ENCODE assay signal across 7 mouse cellular contexts in the genomic region with DNA sequence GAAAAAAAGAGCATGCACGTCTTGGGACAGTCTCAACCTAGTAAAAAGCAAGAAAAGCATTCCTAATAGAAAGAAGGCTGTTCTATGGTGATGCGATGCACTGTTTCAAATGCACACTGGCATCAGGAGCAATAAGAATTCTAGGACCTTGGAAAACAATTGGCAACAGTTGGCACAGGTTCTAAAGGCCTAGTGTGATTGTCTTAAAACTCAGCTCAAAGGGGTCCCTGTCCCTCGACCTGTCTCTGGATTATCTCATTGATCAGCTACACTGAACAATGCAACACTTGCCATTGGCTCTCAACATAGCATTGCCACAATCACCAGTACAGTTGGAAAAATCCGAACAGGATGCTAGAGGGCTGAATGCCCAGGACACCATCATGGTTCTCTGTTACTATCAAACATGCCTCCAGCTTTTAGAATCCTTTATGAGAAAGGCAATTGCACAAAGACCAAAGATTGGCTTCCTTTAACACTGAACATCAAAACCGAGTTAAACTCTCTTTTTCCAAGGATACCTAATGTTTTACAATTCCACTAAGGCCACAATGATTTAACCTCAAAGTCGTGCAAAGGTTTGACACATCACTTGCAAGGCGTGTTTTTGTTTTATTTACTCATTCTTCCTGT.
A peak's percentile ranks its signal among the peaks of the same experiment; 100 is the strongest.
DNase-seq lines count a peak whose midpoint lies in the region; ATAC-seq and TF ChIP-seq lines count a peak whose summit lies in the region.

No protein-coding gene starts in this region.

- no peaks in the 10 kb centered on the region for H3K27me3 ChIP-seq in kidney, postnatal 0 days (ENCODE audit: insufficient read depth, low read length)
- peaks cover 18% of the 10 kb centered on the region for H3K27me3 ChIP-seq in forebrain, embryonic 10.5 days (ENCODE audit: poor library complexity, severe bottlenecking)
- H3K27me3 ChIP-seq in hindbrain, postnatal 0 days (ENCODE audit: insufficient read depth, low read length) = no peaks in the 10 kb centered on the region
- H3K27me3 ChIP-seq in neural tube, embryonic 12.5 days (replicated peaks) = peaks cover 10% of the 10 kb centered on the region; the same call in 1 of the 2 replicates

- no peak for TF ChIP-seq CTCF in kidney, postnatal 0 days (IDR thresholded peaks at IDR 0.05; ENCODE audit: low read depth)
- TF ChIP-seq CTCF in hindbrain, postnatal 0 days (IDR thresholded peaks at IDR 0.05; ENCODE audit: low read depth) = no peak

- H3K4me3 ChIP-seq in kidney, postnatal 0 days (replicated peaks; ENCODE audit: low read depth, low read length) = no peak overlapping the region
- peak overlapping the region; percentile 61 for H3K4me3 ChIP-seq in forebrain, embryonic 10.5 days
- peak overlapping the region; percentile 52 for H3K4me3 ChIP-seq in hindbrain, postnatal 0 days (ENCODE audit: low read length)
- peak overlapping the region; percentile 45; the same call in 1 of the 2 replicates for H3K4me3 ChIP-seq in neural tube, embryonic 12.5 days

- no peaks in the 10 kb centered on the region for H3K4me1 ChIP-seq in kidney, postnatal 0 days (replicated peaks; ENCODE audit: insufficient read depth, low read length)
- peaks cover 13% of the 10 kb centered on the region for H3K4me1 ChIP-seq in forebrain, embryonic 10.5 days
- H3K4me1 ChIP-seq in hindbrain, postnatal 0 days (ENCODE audit: insufficient read depth, low read length) = no peaks in the 10 kb centered on the region
- H3K4me1 ChIP-seq in neural tube, embryonic 12.5 days = no peaks in the 10 kb centered on the region

- peak; percentile 8 for DNase-seq in kidney, postnatal 0 days (ENCODE audit: low spot score)
- DNase-seq in kidney, adult 9 months = no peak
- no peak for DNase-seq in forebrain, embryonic 10.5 days (ENCODE audit: extremely low spot score, low spot score)
- DNase-seq in hindbrain, postnatal 0 days (ENCODE audit: low spot score) = no peak
- no peak for DNase-seq in spleen, adult 18-20 months

- no peak for ATAC-seq in kidney, postnatal 0 days (replicated peaks; ENCODE audit: low FRiP score, low read depth)
- ATAC-seq in hindbrain, postnatal 0 days = no peak
- ATAC-seq in neural tube, embryonic 12.5 days (ENCODE audit: low FRiP score, low read depth) = 0 out of 2 replicates have a peak, but pooled peaks have one; percentile 8
- ATAC-seq in inflammation-experienced regulatory T-cells, adult 6 months = no peak

- H3K27ac ChIP-seq in kidney, postnatal 0 days = peak overlapping the region; percentile 91; the same call in 1 of the 2 replicates
- no peak overlapping the region for H3K27ac ChIP-seq in forebrain, embryonic 10.5 days
- no peak overlapping the region for H3K27ac ChIP-seq in hindbrain, postnatal 0 days
- no peak overlapping the region for H3K27ac ChIP-seq in neural tube, embryonic 12.5 days

- no peak overlapping the region for H3K9ac ChIP-seq in kidney, postnatal 0 days (ENCODE audit: low read depth, low read length)
- peak overlapping the region; percentile 57 for H3K9ac ChIP-seq in hindbrain, postnatal 0 days (replicated peaks; ENCODE audit: low read length)
- H3K9ac ChIP-seq in neural tube, embryonic 12.5 days = no peak overlapping the region

- H3K9me3 ChIP-seq in kidney, postnatal 0 days (replicated peaks; ENCODE audit: low read length) = no peaks in the 10 kb centered on the region
- H3K9me3 ChIP-seq in forebrain, embryonic 10.5 days = no peaks in the 10 kb centered on the region
- no peaks in the 10 kb centered on the region for H3K9me3 ChIP-seq in hindbrain, postnatal 0 days (ENCODE audit: low read length)
- H3K9me3 ChIP-seq in neural tube, embryonic 12.5 days = no peaks in the 10 kb centered on the region

- H3K36me3 ChIP-seq in kidney, postnatal 0 days (ENCODE audit: insufficient read depth, low read length) = no peaks in the 10 kb centered on the region
- H3K36me3 ChIP-seq in forebrain, embryonic 10.5 days (replicated peaks) = no peaks in the 10 kb centered on the region
- no peaks in the 10 kb centered on the region for H3K36me3 ChIP-seq in hindbrain, postnatal 0 days (ENCODE audit: insufficient read depth, low read length)
- H3K36me3 ChIP-seq in neural tube, embryonic 12.5 days = no peaks in the 10 kb centered on the region

- WGBS in kidney, postnatal 0 days = 51% methylated on average over 7 of the region's 7 CpGs
- 48% methylated on average over 7 of the region's 7 CpGs for WGBS in forebrain, embryonic 10.5 days
- 42% methylated on average over 7 of the region's 7 CpGs for WGBS in hindbrain, postnatal 0 days
- WGBS in neural tube, embryonic 12.5 days = 52% methylated on average over 7 of the region's 7 CpGs

- peak overlapping the region; percentile 72; the same call in 1 of the 2 replicates for H3K4me2 ChIP-seq in kidney, postnatal 0 days (ENCODE audit: low read length)
- H3K4me2 ChIP-seq in hindbrain, postnatal 0 days (ENCODE audit: low read depth, low read length) = peak overlapping the region; percentile 65
- H3K4me2 ChIP-seq in neural tube, embryonic 12.5 days (replicated peaks) = peak overlapping the region; percentile 78
